Mouse (Mus musculus): ENCODE data around the gene Cyth2. TPM values are rescaled to one million over a fixed set of nuclear protein-coding genes. Genes with fewer than 3 reads are reported as not detected.
A peak's percentile ranks its signal among the peaks of the same experiment; 100 is the strongest.

Gene Cyth2
- polyA plus RNA-seq (2012; rRNA removed) = 51.1 and 56.9 TPM in 2 replicates

DNA sequence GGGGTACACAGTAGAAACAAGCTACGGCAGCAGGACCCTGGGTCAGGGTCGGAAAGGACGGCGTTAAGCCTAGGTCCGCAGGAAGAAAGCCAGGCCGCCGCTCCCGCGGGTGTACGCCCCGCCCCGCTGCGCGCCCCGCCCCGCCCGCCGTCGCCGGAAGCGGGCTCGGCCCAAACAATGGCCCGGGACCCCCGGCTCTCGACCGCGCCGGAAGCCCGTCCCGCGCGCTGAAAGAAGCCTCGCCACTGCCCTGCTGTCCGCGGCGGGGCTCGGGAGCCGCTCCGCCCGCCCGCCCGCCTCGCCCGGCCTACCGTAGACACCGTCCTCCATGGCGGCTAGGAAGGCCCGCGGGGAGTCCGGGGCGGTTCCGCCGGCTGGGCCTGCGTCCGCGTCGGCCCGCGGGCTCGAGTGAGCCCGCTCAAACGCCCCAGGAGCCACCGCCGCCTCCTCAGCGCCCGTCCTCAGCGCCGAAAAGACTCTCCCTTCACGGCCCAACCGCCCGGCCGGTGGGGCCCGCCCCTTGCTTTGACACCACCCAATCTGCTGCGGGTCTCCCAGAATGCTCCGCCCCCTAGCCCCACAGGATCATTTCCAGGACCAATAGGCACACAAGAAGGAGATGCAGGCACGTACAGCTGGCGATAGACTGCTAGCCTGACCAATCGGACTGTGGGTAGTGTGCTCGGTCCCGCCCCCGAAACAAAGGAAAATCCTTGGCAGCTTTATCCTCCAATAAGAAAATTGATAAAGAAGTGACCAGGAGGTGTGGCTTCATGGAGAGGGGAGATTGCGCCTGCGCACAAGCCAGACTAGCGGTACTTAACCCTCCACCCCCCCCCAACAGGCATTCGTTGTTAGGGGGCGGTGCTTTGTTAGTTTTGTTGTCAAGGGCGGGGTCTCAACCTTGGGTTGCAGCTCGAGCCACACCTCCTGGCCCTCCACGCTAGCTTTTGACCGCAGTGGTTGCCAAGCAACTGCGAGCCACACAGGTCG is at the start of gene Cyth2:
Gene Cyth2 (minus strand): TSS at position 795 of the 993 bp plus-strand sequence.
- DNase-seq (ENCODE audit: low read depth) = peak; percentile 93

DNA sequence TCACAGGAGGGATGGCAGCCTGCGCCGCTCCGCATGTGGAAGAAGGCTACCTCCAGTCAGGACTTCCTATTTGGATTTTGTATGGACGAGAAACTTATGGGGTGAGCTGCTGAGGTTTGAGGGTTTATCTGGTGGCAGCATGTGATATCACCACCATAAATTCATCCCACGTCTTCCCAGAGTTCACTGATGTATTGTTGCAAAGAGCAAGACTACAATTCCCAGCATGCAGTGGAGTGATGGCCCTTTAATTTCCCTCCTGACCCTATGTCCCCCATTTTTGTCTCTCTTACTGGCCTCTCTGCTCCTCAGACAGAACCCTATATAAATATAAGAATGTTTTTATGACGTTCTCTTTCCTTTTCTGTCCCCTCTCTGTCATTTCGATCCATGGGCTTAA is 48.4 kb upstream of the Cyth2 start:
- no peak for DNase-seq (ENCODE audit: low read depth)

DNA sequence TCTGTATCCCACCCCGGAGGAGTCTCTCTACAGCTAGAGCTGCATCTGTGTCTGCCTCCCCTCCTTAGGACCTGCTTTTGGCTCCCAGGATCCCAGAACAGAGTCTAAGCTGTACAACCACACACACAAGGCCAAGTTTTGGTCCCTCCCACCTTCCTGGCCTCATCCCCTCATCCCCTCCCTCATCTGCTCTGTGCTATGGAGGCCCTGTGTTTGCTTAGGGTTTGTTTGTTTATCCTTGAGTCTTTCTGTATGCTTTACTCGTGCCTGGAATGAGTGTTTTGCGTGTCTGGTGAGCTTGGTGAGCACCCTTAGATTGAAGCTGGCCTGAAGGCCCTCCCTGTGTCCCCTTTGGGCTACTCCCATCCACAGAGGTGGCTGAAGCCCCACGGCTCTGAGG is 44.6 kb upstream of the Cyth2 start:
- no peak for DNase-seq (ENCODE audit: low read depth)

DNA sequence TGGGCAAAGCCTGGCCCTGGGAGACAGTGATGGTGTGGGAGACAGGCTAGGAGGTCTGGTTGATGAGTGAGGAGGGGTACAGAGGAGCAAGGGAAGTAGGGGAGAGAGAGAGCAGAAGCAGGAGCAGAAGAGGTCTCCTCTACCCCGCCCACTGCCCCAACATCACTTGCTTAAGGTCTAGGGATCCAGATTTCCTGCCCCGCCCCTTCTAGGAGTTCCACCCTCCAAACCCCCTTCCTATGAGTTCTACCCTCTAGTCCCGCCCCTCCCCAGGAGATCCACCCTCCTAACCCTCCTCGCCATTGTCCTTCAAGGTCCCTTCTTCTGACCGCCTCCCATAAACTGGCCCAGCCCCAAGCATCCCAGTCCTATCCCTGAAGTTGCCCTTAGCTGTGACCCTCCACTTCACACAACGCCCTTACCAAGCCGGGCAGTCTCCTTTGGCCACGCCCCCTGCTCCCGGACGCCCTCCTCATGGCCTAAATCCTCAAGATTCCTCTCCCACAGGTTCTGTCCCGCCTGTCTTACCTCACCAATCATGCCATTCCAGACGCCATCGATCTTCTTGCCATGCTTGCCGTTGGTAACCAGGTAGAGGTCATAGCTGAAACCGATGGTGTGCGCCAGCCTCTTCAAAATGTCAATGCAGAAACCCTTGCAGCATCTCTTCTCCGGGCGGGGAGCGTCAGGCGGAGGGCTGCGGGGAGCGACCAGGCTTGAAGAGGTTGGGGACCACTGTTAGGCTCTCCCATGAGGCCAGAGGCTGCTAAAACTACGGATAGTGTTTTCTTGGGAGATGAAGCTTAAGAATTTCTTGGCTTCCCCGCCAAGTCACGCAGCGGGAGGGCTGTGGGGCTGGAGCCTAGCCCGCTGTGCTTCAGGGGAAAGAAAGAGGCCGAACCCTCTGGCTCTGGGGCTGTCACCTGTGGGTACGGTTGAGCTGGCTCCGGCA is 42.8 kb upstream of the Cyth2 start:
- DNase-seq (ENCODE audit: low read depth) = no peak

DNA sequence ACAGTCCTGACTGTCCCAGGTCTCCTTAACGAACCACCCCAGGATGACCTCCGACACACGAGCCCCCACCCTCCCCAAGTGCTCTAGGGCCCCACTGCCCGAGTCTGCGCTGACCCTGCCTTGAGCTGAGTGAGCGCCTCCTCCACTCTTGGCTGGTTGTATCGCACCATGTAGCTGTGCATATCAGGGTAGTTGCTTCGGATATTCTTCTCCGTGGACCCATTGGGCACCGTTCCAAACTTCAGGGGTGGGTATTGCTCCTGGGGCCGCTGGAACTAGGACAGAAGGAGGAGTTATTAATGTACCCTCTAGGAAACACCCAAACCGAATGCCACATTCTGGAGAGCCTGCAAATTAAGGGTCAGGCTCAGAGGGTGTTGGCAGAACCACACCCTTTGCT is 38.7 kb upstream of the Cyth2 start:
- DNase-seq (ENCODE audit: low read depth) = no peak

DNA sequence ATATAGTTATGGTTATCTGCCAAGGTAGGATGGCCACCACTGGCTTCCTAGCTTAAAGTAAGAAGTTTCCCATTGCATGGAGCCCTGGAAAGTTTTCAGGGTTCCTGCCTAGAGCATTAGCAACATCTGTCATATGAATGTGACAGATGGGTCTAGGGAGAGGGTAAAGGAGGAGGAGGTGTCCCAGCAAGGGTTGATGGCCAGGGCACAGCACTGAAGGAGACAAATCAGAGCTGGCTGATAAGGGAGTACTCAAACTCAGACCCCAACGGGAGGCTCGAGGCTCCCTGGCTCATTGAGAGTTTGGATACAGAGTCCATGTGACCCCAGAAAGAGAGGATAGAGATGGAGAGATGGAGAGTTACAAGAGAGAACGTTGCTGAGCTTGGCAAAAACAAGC is 36.3 kb upstream of the Cyth2 start:
- no peak for DNase-seq (ENCODE audit: low read depth)

DNA sequence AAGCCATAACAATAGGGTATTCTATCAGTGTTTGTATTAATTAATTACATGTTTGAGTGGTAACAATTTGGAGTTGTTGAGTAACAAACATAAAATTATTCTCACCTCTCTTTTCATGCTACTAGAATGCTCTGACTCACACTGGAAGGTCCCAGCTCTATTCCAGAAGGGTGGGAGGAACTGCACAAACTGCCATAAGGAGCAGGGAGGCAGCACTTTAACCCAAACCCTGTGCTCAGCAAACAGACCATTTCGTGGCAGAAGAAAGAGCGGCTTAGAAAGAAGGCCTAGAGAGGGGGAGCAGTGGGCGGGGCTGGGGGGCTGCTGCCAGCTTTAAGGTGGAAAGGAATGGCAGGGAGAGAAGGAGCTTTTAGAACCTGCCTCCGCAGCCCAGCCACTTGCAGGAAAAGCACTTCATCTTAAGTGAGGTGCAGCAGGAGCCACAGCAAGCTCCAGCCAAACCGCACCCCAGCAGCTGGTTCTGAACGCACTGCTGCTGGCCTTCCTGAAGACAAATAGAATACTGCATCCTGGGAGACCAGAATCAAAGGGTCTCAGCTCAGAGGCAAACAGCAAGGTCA is 34.2 kb upstream of the Cyth2 start:
- DNase-seq (ENCODE audit: low read depth) = no peak

DNA sequence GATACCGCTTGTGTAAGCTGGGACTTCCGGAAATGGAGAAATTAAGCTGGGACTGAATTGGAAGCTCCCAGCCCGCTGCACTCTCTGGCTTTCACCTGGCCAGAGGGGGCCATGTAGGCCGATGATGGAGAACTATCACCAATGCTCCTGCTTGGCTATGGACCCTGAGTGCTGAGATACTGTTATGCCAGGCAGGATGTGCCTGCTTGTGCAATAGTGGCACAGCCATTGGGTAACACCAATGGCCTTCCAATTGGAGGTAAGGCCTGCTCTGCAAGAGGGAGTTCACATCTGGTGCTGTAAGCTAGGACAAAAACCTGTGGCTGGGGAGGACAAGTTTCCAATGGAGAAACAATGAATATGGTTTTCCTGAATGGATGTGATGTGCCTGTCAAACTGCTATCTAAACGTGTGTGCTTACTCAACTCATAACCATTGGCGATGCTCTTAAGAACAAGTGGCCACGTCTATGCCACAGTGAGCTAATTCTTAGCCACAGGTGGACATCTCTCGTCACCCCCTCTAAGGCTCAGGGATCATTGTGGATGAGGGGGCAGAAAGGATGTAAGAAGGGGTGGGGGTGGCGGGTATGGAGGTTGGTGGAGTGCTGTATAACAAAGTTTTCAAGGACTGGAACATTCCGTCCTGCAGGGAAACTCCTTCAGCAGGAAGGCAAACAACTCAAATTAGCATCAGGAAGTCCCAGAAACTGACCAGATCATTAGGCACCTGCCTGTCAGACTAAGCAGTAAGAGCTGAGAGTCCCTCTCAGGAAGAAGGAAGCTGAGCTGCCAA is 28.8 kb upstream of the Cyth2 start:
- DNase-seq (ENCODE audit: low read depth) = no peak

DNA sequence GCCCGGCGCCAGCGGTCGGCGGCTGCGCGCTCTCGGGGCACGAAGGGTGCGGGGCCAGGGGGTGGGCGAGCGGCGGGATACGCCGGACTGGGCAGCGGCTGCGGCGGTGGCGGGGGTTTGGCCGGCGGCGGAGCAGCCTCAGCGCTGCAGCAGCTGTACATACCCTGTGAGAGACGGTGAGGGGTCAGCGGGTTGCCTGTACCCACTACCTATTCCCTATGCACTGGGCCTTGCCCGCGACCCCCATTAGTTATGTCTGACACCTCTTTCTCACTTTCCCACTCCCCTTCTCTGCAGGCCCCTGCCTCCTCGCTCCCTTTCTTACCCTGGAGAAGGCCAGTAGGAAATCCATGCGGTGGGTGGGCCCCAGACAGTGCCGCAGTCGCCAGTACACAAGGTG is 19.5 kb upstream of the Cyth2 start:
- no peak for DNase-seq (ENCODE audit: low read depth)

DNA sequence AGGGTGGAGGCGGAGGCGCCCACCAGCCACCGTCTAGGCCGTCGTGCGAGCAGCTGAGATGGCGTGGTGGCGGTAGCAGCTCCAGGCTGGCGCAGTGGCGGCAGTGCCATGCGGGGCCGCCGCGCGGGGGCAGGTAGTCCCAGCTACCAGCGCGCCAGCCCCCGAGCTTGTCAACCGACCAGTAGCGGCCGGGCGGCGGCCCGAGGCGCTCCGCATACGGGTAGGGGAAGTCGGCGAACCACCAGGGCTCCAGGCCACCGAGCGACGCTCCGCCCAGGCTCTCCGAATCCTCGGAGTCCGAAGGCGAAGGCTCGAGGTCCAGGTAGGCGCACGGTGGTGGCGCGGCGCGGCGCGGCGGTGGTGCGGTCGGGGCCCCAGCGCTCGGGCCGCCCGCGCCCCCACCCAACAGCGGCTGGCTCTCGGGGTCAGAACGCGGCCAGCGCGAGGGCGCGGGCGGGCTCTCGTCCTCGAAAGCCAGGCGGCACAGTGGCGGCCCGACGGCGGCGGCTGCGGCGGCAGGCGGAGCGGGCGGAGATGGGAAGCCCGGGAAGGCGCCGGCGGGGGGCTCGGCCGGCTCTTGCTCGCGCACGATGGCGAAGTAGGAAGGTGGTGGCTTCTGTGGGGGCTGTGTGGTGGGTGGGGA is 18.9 kb upstream of the Cyth2 start:
- no peak for DNase-seq (ENCODE audit: low read depth)

DNA sequence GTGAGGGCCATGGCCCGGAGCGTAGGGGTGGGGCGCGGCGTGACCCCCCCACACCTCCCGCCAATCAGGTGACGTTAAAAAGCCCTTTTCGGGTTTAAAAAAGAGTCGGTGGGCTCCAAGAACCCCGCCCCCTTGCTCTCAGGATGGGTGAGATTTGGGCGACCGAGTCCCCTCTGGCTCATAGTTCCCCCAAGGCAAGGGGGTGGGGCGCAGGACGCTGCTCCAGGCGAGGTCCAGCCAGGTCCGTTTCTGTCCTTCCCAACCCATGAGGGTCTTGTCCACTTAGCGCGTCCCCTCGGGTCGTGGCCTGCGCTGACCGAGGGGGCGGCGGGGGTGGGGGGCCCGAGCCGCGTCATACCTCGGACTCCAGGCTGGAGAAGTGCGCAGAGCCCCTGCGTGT is 18.0 kb upstream of the Cyth2 start:
- DNase-seq (ENCODE audit: low read depth) = no peak

DNA sequence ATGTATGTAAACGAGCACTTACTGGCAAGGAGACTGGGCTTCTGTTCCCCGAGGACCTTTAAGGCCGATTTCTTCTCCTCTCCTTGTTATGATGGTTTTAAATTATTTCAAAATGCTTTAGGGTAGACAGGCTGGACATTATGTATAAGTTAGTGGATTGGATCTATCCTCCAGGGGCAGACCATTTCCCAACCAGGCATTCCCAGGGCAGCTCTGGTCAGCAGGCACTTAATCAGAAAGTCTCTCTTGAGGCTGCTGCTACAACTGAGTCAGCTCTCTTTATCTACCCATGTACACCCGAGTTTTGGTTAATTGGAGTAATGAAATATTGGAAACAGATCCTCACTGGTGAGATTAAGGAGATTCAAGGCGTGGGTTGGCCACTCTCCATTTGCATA is 16.7 kb upstream of the Cyth2 start:
- DNase-seq (ENCODE audit: low read depth) = no peak

DNA sequence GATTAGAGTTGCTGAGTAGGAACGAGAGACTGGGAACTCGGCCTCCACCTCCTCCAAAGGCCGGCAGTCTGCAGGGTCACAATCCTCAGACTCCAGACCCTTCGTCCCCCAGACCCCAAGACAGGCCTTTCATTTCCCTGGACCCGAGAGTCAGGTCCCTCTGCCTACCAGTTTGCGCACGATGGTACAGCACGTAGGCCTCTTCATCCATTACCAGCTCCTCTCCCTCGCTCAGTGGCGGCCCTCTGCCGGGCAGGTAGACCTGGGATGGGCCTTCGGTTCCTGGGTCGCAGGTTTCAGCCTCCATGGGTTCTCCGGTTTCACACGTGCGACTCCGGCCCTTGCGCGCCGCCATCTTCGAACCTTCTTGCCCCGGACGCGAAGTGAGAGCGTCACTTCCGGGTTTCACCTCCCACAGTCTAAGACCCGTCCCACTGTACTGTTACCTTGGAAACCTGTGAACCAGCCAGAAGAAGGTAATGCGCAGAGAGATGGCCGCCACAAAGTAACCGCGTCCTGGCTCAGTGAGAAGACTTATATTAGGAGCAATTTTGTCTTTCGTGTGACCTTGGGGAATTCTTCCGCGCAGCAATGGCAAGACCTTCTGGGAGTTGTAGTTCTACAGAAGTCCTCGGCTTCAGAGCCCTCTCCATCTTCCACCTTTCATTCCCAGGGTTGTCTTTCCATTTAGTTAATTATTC is 16.2 kb upstream of the Cyth2 start, which contains the start of gene Grwd1:
Gene Grwd1 (minus strand): TSS at position 518 of the 701 bp plus-strand sequence.
- DNase-seq (ENCODE audit: low read depth) = peak; percentile 63

DNA sequence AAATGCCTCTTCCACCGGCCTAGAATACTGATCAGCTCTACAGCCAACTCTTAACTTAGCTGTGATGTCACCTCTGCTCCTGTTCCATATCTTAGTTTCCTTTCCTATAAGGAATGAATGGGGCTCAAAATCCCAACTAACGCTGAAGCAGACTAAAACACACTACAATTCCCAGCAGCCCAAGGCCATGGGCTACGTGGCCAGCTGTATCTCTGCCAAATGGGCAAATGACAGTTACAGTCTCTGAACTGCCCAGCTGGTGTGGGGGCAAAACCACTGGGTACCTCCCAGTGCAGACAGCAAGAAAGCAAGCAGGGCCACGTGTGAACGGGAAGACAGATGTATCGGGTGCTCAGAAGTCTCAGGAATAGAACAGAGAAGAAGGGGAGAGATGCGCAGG is 12.2 kb upstream of the Cyth2 start:
- DNase-seq (ENCODE audit: low read depth) = no peak

DNA sequence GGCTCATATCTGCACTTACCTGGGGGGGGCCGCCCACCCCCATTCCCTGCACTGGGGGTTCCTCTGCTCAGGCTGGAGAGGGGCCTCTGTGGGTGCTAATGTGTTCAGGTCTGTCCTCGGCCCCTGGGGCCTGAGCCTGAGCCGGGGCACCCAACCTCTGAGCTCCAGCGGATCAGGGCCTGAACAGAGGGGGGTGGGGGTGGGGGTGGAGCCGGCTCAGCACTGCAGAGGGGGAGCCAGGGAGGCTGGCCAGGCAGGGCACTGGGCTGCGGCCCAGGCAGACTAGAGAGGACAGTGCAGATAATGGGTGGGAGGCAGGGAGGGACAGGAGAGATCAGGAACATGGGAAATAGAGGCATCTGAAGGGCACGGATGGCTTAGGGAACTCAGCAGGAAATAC is 10.2 kb upstream of the Cyth2 start, which contains the start of gene Kcnj14:
Gene Kcnj14 (minus strand): TSS at position 185 of the 400 bp plus-strand sequence.
- DNase-seq (ENCODE audit: low read depth) = no peak

DNA sequence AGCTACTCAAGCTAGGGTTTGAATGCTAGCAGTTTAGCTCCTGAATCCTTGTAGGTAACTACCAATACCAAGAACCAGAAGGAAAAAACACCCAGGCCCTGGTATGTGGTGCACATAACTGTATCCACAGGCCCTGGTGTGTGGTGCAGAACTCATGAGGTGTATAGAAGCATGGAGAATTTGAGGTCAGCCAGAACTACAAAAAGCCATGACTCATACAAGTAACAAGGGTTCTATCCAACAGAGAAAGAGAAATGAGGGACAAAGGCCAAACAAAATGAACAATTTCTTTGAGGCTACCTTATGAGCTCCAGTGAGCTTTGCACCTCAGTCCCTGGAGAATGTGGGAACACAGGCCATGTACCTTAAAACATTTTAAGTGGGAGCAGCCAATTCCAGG is 6.5 kb upstream of the Cyth2 start:
- DNase-seq (ENCODE audit: low read depth) = no peak

DNA sequence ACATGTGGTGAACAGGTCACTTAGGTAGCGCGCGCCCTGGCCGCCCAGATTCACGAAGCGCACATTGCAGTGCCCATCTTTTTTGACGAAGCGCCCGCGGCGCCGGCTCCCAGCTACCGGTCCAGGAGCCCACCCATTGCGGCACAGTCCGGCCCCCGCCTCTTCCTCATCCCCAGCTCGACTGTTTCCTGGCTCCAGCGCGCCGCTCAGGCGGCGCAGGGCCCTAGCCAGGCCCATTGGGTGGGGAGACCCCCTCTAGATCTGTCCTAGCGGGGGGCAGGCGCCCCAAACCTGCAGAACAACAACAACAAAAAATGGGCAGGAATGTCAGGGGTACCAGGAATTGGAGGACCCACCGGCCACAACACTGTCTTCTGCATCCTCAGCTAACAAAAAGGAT is 5.5 kb upstream of the Cyth2 start:
- DNase-seq (ENCODE audit: low read depth) = no peak

DNA sequence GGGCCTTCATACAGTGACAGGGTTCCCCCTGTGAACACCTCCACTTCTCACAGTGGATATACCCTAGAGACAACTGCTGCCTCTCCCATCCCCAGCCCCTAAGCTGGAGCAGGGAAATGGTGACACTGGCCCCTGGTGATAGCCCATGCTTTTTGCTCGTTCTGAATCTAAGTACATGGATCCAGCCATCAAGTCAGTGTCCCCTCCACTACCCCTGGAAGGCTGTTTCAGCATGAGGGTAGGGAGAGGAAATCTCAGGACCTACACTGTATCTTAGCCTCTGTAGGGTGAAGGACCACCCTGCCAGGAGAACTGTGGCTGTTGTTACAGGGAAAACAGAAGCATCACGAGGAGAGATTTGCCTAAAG is 1.6 kb upstream of the Cyth2 start:
- DNase-seq (ENCODE audit: low read depth) = no peak

DNA sequence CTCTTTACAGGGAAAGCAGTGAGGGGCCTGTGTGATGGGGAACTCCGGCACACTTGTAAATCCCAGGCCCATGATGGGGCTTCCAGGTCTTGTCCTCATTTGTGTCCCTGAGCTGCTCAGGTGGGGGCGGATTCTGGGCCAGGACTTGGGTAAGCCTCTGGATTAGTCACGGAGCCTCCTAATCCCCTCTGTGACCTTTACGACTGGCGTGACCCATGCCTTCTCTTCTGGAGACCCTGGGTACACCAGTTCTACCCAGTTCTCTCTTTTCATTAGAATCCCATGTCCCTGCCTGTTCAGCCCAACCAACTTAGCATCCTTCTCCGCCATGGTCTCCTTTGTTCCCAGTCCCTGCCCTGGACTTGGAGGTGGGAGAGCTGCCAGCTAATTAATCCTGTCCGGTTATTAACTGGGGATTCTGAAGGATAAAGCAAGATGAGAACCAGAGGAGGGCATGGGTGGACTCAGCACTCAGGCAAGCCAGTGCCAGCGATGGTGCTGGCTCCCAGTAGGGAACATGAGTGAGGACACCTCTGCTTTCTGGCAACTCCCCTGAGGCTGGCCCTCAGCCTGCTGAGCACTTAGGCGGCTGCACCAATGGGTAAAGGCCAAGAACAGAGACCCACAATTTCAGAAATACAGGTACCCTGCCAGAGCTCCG is 1.1 kb upstream of the Cyth2 start:
- DNase-seq (ENCODE audit: low read depth) = no peak

Data from gonadal fat pad, adult 2 months (tissue).